Mouse (Mus musculus) adrenal gland, postnatal 10 days (tissue): Measurements from ENCODE around the gene Dnajc5. TPM values are rescaled to one million over a fixed set of nuclear protein-coding genes. Genes with fewer than 3 reads are reported as not detected.
A peak's percentile ranks its signal among the peaks of the same experiment; 100 is the strongest.

Experiments
- DNase-seq: peaks from one replicate; pipeline ENCODE4 v3.0.0; 2021; ENCODE audit warnings: mixed read lengths
- total RNA-seq, 2 experiments: library from RNA; stranded (reverse); gene quantifications; 2 replicates each; pipeline ENCODE4 v1.2.3; 2021

Gene Dnajc5
- total RNA-seq, 2 experiments from 2014 or later, result 89.0 to 91.5 TPM

DNA sequence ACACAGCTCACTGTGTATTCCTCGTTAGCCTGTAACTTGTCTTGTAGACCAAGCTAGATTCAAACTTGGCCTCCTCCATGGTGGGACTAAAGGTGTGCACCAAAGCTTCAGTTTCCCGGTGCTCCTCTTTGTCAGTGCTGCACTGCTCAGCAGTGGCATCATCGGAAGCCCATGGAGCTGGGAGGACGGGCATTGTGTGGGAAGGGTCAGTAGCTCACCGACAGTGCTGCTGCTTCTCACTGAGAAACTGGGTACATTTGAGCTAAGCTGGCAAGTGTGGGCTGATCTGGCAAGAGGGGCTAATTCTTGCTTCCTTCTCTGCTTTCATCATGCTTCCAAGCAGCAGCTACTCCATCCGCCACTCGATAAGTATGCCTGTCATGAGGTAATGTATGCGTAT is 9.1 kb upstream of the Dnajc5 start:
- DNase-seq, result no peak

DNA sequence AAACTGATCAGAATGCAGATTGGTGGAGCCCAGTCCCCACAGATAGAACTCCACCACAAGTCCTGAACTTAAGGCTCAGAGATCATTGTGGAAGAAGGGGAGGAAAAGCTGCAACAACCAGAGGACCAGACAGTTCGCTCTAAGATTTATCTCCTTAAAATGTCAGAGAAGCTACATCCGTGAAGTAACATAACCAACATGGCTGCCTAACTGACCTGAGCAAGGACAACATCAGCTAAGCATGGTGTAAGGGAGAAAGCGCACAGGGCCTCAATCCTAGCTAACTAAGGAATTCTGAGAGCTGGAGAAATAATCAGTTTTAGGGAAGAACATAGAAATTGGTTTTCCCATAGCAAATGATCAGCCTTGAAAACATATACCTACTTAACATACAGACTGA is 1.1 kb upstream of the Dnajc5 start:
- peak; percentile 15 for DNase-seq

DNA sequence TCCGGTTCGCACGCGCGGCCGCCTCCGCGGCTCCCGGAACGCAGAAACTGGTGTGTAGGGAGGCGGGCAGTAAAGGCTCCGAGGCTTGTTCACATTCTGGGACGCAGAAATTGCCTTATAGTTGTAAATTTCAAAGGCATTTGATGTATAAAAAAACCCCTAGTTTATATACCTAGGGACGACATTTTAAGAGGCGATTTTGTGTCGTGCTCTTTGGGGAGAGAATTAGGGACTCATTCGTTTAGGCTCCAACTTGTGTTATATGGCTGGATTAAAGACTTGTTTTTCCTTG is 597 bp downstream of the Dnajc5 start:
- DNase-seq, result no peak

DNA sequence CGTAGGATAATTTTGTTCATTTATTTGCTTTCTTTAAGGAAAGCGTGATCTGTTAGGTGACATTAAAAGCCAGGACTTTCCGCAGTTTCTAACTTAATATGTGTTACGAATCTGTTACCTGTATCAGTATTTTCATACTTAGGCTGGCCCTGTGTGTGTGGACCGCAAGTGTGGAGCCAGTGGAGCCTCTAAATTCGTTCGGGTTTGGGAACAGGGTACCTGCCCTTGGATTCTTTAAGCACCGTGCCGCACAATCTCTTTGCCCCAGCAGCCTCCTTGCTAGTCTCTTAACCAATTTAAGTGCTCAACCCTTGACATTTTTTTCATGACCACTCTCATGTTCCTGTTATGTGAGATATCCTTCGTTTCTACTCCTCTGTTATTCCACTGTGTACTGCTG is 1.2 kb downstream of the Dnajc5 start:
- no peak for DNase-seq

DNA sequence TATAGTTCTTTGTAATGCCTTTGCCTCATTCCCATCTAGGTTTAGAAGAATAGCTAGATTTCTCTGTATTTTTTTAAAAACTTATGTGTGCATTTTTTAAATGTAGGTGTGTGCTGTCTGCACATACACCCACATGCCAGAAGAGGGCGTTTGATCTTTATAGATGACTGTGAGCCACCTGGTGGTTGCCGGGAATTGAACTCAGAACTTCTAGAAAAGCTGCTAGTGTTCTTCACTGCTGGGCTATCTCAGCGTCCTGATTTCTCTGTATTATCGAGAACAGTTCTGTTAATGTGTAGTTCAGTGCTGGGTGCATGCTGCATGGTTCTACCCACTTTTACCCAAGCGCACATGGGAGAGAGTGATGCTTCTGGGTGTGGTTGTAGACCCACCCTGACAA is 2.5 kb downstream of the Dnajc5 start:
- peak; percentile 33 for DNase-seq

DNA sequence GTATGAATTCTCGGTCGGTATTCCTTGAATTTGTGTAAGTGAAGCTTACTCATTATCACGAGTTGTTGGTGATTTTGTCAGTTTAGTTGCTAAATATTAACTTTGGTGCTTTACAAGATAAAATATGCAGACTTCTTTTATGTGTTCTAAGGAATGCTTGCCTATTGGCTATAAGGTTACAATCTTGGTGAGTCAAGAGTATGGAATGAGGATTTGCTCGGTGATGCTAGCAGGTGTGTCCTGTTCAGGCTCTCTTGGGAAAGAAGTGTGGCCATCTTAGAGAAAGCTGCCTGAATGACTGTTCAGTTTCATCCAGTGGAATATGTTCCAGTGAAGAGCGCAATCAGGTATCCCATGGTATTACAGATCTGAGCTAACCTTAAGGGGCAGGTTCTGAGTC is 5.2 kb downstream of the Dnajc5 start:
- DNase-seq, result no peak

DNA sequence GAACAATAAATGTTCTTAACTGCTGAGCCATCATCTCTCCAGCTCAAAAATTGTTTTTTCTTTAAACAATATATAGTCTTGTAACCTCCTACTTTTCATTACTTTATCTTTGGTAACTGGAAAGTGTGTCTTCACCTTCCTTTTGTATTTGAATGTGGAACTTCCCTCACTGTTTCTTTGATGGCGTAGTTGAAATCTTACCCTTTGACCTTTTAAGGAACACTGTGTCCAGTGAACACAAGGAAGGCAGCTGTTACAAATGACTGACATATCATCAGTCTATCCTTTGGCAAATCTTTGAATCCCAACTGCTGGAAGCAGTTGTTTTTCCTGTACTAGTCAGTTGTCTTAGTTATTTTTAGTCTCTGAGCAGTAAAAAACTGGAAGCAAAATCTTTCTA is 8.8 kb downstream of the Dnajc5 start:
- DNase-seq, result no peak

DNA sequence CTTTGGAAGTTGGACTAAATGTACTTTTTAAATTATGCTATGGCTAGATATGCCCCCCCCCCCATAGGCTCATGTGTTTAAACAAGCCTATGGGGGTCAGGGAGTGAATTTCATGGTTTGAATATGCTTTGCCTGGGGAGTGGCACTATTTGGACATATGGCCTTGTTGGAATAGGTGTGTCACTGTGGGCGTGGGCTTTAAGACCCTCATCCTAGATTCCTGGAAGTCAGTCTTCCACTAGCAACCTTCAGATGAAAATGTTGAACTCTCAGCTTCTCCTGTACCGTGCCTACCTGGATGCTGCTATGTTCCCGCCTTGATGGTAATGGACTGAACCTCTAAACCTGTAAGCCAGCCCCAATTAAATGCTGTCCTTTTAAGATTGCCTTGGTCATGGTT is 12.3 kb downstream of the Dnajc5 start:
- DNase-seq, result no peak

DNA sequence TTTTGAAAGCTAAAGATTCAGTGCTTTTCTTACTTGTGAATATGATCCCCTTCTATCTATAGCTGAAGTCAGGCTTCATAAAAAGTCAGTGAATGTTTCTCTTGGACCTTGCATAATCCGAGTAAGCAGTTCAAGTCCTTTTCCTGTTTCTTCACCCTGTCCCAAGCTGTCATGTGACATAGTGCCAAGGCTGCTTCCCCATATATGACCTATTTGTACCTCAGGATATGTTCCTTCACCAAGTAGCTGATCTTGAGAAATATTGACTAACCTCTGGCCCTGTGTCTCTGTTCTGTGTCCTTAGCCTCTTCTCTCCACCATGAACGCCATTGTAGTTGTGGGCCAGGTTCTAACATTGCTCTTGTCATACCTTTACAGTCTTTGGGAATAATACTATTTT is 16.1 kb downstream of the Dnajc5 start:
- no peak for DNase-seq

DNA sequence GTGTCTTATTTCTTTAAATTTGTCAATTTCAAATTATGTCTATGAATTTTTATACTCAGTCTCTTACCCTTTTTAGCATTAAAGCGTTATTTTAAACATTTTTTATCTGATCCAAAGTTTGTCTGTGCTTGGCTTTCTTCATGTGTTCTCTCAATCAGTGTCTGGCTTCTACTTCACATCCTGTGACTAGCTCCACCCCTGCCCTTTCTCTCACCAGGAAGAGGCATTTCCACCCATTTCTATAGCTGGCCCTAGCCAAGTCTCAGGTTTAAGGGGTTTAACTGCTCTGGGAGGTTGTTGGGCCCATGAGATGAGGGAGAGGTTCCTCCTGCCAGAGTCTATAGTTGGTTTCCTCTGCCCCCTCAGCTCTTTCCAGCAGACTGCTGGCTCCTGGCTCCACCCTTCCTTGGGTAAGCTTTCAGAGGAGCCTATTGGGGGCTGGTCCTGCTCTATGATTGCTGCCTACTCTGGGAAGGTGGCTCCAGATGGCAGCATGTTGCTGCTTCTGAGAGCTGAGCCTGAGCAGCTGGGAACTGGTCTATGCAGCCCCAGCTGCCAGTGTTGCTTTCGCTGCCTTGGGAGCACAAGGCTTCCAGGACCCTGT is 17.3 kb downstream of the Dnajc5 start:
- peak; percentile 22 for DNase-seq

DNA sequence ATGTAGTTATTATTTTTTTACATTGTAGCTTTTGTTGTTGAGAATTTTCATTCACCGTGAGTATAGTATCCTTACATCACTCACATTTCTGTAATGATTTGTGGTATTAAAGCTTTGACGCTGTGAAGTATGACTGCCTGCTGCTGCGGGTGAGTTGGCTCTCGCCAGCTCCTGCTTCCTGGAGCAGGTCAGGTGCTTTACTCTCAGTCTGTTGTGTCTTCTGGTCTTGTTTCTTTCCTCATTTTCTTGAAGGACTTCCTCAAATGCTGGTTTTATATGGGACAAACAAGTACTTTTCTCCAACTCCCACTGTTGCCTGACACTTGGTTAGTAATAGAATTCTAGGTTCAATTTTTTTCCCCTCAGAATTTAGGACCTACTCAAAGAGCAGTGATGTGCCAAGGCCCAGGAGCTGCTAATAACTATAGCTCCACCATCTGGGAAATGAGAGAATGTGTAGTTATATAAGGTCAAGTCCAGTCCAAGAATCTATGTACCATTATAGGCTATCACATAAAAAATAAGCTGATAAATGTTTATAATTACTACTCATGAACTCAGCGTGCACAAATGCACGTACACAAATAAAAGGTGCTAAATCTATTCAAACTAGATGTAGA is 21.6 kb downstream of the Dnajc5 start:
- no peak for DNase-seq

DNA sequence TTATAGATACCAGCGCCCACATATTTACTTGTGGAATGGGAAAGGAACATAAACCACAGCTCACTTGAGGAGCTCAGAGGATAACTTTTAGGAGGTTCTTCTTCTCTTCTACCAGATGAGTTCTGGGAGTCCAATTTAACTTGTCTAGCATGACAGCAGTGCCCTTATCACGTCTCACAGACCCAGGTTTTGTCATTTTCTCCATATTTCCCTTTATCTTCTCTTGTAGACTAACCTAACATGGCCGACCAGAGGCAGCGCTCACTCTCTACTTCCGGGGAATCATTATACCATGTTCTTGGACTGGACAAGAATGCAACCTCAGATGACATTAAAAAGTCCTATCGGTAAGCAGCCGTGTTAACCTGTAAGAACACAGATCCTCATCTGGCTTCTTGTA is 25.9 kb downstream of the Dnajc5 start:
- no peak for DNase-seq

DNA sequence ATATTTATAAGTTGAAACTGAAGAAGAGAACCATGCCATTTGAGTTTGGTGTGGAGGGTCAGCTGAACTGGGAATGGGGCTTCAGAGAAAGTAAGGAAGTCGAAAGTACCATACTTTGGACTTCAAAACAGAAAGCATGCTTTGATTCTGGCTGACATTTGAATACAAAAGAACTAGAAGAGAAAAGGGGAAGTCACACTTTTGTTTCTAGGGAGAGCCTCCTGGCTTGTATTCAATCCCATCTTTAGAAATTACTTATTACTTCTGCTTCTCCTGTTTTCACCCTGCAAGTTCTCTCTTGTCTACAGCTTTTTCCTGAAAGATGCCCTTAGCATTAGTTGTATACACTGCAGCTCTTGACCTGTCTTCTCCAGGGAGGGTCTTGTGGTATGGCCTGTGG is 27.9 kb downstream of the Dnajc5 start:
- no peak for DNase-seq

DNA sequence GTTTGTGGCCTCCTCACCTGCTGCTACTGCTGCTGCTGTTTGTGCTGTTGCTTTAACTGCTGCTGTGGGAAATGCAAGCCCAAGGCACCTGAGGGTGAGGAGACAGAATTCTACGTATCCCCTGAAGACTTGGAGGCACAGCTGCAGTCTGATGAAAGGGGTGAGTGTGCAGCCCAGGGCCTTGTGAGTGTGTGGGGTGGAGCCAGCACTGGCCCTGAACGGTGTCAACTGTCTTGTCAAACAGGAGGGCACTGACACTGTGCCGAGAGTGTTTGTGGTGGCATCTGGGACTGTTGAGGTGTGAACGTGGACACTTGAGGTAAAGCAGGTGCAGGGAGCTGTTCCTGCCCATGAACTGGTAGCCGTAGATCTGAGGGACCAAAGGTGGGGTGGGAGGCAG is 28.4 kb downstream of the Dnajc5 start:
- no peak for DNase-seq

DNA sequence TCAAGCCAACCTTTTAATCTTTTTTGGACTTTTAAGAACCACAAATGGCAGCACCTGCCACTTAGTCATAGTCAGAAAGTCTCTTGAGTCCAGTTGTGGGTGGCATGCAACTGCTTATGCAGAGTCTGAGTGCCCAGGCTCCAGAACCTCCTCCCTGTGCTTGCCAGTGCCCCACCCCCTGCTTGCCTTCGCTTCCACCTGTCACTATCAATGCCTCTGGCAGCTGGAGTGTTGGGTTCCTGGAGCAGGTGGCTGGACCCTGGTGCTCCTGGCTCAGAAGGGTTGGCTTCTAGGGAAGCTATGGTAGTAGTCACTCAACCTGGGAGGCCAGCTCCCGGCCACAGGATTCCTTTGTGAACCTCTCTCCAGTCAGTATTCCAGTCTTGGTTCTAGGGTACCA is 29.9 kb downstream of the Dnajc5 start:
- DNase-seq, result no peak

DNA sequence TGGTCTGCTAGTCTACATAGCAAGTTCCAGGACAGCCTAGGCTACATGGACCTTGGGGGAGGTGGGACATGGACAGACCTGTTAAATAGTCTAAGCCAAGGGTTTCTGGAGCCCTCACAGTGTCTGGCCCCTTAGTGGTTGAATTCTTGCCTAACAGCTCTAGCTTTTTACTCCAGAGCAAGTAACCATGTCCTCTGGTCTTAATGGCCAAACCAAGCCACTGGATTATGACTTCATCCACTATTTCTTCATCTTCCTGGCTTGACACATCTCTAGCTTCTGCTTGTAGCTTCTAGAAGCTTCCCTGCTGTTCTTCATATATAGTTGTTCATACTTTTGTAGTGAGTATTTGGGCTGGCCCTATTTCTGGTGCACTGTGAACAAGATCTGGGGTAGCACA is 33.5 kb downstream of the Dnajc5 start:
- no peak for DNase-seq

DNA sequence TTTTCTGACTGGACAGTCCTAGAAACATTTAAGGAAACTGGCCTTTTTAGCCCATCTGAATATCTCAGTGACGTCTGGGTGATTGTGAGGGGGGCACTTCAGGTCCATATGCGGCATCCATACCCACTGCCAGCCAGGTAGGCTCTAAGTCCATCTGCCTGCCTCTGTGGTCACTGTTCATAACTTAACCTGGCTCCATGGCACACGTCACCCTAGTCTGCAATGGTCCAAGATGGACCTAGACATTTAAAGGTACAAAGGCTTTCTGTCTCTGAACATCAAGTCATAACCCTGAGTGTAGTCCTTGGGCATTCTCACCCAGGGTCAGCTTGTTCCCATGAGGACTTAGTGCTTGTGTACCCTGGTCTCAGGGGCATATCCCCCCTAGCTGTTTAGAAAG is 47.1 kb downstream of the Dnajc5 start:
- DNase-seq, result no peak

DNA sequence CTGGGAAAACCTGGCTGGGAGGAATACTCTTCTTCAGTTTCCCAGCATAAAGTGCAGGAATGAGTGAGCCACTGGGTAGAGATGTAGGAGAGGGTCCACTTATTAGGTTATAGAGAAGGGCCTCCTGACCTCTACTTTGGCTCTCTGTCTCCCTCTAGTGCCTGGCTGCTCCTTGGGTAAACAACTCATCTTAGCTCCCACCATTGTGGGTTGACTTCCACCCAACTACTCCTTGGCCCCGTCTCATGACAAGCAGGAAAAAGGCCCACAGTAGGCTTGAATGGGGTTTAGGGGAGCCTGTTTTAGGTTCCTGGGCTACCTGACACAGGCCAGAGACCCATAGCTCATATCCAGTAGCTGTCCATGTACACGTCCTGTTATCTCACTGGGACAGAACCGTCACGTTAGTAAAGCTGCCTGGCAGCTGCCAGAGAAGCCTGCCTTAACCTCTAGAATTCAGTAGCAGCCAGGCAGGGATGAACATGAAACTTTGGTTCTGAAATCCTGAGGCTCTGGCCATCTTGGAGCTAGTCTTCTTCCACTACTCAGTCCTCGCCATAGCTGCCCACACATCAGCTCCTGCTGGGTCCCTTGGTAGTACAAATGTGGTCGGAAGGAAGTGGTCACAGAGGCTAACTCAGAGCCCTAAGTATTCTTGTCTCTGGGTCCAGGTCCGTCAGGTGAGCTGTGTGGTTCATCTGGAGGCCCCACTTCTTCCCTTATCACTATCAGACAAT is 48.2 kb downstream of the Dnajc5 start:
- peak; percentile 73 for DNase-seq

DNA sequence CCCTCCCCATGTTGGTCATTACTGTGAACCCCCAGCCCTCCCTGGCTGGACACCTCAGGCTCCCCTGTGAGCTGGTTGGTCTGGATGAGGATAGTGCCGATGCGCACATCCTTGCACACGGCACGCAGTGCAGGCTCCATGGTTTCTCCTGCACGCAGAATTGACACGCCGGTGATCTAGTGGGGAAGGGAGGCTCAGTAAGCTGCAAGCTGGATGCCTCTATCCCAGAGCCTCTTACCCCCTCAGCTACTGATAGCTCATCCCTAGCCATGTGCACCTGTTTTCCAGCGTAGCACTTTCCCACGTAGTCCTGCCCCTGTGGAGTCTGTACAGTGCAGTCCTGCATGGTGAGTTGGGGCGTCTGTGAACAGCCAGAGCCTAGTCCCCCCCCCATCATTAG is 49.6 kb downstream of the Dnajc5 start:
- DNase-seq, result no peak

DNA sequence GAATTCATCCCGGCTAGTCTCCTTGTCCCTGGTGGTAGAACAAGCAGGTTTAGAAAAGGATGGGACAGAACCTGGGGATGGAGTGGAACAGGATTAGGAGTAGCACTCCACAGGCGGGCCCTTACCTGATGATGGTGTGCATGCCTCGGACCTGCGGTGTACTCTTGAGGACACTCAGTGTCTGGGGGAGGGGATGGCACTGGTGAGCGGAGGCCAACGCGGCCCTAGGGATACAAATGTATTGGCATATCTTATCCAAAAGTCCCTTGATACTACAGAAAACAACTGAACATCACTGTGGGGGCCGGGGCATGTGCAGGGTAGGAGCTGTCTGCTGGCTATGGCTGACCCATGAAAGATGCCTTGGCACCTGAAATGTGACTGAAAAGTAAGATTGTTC is 50.1 kb downstream of the Dnajc5 start:
- no peak for DNase-seq

DNA sequence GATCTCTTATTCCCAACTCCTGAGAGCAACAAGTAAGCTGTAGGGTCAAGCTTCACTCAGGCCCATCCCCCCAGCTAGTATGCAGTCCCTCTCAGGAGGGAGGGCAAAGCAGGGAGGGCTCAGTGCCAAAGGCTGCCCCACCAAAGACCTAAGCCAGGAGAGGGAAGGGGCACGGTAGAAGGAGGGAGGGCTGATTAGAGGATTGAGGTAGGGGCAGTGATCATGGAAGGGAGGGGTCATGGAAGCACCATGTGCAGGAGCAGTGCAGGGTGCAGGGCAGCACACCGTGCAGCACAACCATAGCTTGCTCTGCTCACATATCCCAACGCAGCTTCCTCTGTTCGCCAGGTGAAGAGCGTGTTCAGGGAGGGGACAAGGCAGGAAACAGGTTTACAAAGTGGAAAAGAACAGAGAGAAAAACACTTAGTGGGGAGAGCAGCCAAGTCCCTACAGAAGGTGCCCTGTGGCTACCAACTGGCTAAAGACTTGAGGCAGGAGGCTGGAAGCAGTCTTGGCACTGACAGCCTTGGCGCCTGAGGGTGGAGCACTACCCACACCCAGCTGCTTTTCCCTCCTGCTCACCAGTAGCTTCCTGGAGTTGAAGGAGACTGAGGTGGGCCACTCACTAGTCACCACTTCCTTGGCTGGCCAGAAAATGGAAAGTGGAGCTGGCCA is 50.8 kb downstream of the Dnajc5 start:
- no peak for DNase-seq

DNA sequence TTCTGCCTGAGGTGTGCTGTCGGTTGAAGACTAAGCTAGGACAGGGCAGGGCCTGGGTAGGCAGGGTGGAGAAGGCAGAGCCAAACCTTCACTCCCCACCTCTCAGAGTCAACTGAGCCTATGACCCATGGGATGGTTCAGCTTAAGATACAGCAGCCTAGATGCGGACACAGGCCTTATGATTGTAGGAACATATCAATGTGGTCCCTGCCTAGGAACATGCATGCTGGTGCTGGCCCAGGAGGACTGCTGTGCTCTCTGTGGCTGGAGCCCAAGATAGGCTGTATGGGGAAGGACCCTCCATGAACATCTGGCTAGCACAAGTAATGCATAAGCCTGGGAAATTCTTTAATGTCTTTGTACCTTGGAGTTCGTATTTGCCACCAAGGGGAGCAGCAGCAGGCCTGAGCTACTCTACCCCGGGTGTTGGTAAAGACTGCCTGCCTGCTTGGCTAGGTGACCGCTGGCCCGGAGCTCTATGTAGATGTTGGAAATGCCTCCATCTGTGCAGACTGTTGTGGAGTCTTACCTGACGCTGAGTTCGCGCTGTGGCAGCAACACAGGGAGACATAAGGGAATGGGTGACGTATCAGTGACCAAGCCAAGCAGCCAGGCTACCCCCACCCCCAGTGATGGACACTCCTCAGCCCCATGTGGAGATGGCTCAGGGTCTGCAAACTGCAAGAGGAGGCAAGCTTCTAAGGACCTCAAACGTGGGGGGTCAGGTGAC is 51.8 kb downstream of the Dnajc5 start:
- no peak for DNase-seq
